Mouse (Mus musculus) bone marrow macrophage, adult 2 months (primary cell): ENCODE measurements around the gene Meox1.

Source experiments
- CTCF ChIP-seq: IDR thresholded peaks from 2 replicates; pipeline ENCODE4 v1.5.1; 2012; ENCODE audit warnings: low read depth, mild to moderate bottlenecking, low read length, moderate library complexity
- POLR2A ChIP-seq: IDR thresholded peaks from 2 replicates; pipeline ENCODE4 v1.6.1; 2012; ENCODE audit warnings: mild to moderate bottlenecking, low read depth, low read length, borderline replicate concordance

DNA sequence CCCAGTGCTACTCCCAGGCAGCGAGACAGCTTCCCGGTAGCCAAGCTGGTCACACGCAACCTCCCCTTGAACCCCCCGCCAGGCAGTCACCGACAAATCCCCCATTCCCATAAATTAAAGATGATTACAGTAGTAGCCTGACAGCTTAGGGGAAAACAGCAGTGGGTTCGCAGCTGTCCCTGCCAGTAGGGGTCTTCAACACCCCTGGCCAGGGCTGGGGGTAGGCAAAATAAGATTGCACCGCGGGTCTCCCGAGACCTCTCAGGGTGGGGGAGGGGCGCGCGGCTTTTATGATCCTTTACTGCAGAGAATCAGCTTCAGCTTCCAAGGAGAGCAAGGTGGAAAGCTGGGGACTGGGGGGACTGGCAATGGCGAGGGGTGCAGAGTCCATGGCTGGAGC lies 4.4 kb downstream of the Meox1 start:
- TF ChIP-seq CTCF = no peak
- TF ChIP-seq POLR2A = no peak
